Mouse (Mus musculus) brain, adult 2 months (tissue): ENCODE measurements around the gene Pnmal2.
"Not testable (repeated sequence)": the region's sequence is repeated elsewhere in the genome, so short reads cannot be mapped to it uniquely, and the experiment has no call there.

ENCODE experiments used
- DNase-seq: peaks from one replicate; pipeline ENCODE4 v3.0.0; 2011; ENCODE audit warnings: low read depth, low spot score

Gene Pnmal2

GRCm38 (mm10) chr7:16944808-16945315 is 380 bp downstream of the Pnmal2 start:
- DNase-seq, result peak; percentile 60

GRCm38 (mm10) chr7:16945419-16945818 is 937 bp downstream of the Pnmal2 start:
- DNase-seq, result peak; percentile 70

GRCm38 (mm10) chr7:16946441-16947348 is 2.2 kb downstream of the Pnmal2 start:
- DNase-seq, result peak; percentile 79

GRCm38 (mm10) chr7:16947349-16947895 is 2.9 kb downstream of the Pnmal2 start:
- DNase-seq, result peak; percentile 66

GRCm38 (mm10) chr7:16947959-16948361 is 3.5 kb downstream of the Pnmal2 start:
- peak; percentile 53 for DNase-seq

DNA sequence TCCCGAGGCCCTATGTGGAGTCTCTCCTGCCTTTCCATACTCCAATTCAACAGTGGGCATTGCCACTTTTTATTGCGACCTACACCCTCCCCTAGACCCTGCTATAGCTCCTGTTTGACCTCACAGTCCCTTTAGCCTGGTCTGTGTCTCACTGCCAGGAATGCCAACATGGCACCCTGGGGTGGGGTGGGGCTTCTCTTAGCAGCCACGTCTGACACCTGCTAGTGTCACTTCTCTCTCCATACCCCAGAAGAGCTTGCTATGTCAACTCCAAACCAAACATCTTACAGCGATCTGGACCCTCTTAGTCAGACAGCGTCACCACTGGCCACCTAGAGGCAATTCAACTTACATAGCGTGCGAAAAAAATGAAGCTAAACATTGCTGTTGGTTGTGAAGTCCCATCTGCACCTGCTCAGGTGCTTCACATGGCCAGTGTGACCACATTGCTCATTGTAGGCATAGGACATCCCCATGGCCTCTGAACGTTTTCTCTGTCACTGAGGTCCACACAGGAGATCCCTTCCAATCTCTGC is 4.5 kb downstream of the Pnmal2 start:
- peak; percentile 65 for DNase-seq

- DNase-seq, result peak; percentile 94
Observed at GRCm38 (mm10) chr7:16949908-16950841, 5.7 kb downstream of the Pnmal2 start.

DNA sequence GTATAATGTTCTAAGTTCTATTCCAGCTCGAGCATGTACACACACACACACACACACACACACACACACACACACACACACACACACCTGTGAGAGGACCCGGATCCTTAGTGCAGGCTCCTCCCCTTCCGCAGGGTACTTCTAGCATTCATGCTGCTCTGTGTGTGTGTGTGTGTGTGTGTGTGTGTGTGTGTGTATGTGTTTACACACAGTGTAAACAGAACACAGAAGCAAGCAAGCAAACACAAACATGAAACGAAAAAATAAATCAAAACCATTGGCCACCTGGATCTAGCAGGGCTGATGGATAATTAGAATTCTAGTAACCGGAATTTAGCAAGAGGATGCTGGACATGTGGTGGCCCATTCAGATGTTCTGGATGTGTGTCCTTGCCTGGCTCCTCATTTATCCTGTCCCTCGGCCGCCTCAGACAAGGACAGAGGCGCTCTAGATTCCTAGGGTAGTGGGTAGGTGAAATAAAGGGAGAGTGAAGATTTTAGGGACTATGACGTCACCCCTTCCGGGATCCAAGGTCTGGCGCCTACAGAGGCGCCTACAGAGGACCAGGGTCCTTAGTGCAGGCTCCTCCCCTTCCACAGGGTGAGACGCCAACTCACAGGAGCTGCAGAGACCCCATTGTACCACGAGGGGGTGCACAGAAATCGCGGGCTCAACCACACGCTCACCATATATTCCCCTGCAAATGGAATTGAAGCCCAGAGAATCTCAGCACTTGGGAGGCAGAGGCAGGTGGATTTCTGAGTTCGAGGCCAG is 6.6 kb downstream of the Pnmal2 start:
- DNase-seq, result peak; percentile 94

GRCm38 (mm10) chr7:16953776-16954175 is 9.3 kb downstream of the Pnmal2 start:
- not testable (repeated sequence) for DNase-seq

- no peak for DNase-seq
Observed at GRCm38 (mm10) chr7:16955712-16956111, 11.2 kb downstream of the Pnmal2 start.

DNA sequence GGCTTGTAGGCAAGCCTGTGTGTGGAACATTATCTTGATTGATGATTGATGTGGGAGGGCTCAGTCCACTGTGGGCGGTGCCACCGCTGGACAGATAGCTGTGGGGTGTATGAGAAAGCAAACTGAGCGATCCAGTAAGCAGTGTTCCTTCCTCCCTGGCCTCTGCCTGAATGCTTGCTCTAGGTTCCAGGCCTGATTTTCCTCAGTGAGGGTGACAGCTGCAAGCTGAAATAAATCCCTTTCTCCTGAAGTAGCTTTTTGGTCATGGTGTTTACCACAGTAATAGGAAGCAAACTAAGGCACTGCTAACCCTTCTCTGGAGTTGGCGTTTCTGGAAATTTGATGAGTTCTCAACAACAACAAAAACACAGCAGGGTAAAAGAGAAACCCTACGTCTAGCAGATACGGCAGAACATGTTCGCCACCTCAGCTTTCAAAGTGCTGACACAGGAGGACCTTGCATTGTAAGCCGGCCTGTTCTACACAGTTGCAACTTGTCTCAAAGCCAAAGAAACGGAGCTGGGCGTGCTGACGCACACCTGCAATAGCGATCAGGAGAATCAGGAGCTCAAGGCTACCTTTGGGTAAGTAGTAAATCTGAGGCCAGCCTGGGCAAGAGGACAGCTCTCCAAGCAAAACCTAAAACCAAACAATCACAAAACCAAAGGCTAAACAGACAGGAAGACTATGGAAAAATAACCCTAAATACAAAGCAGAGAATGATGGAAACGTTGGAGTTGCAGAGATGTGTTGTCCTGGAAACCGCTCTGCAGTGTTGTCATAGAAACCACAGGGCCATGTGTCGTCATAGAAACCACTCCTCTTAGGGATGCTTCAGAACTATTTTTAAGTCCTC is 12.2 kb downstream of the Pnmal2 start:
- DNase-seq, result peak; percentile 94

DNA sequence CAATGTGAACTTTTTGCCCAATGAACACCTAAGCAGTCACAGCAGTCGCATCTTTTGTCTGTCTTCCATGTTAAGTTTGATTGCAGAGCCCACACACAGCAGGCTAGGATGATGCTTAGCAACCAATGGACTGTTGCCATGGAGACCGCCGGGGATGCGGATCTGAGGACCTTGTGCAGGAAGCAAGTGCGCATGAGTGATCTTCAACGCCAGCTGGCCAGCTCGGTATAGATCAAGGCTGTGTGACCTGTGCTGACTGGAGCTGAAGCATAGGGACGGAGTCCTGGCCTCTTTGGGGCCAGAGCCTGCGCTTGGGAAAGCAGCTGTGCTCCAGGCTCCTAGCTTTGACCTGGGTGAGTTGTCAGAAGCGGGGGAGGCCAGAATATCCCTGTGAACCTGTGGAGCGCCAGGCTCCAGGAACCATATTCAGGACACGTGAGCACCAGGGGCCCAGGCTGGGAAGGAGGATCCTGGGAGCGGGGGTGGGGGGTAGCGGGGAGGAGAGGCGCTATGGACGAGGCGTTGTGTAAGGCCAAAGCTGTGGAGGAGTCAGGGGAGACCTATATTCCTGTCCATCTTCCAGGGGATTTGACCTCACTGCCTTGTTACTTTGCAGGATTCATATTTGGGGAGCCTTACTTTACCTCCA is 15.2 kb downstream of the Pnmal2 start, which contains the start of gene Pnmal1:
TSS of gene Pnmal1 (plus strand) at position 141 of the 649 bp plus-strand sequence.
- peak; percentile 99 for DNase-seq

GRCm38 (mm10) chr7:16961678-16962077 is 17.2 kb downstream of the Pnmal2 start:
- DNase-seq, result no peak

- DNase-seq, result no peak
Observed at GRCm38 (mm10) chr7:16968414-16968813, 23.9 kb downstream of the Pnmal2 start.

DNA sequence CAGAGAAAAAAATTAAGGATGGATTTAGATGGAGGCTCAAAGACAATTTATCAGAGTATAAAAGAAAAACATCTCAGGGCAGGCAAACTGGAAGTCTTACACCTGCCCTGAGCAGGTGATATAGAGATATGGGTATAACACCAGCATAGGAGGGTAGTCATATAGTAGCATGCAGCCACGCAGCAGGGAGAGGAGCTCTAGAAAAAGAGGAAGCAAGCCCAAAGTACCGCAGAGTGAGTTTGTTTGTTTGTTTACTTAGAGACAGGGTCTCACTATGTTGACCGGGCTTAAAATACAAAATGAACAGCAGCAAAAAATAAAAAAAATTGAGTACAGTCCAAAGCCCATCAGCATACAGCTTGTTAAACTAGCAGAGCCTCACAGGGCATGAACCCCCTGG is 26.7 kb downstream of the Pnmal2 start:
- DNase-seq, result no peak

- peak; percentile 92 for DNase-seq
Observed at GRCm38 (mm10) chr7:16974018-16974417, 29.5 kb downstream of the Pnmal2 start.

- no peak for DNase-seq
Observed at GRCm38 (mm10) chr7:16976298-16976697, 31.8 kb downstream of the Pnmal2 start.

GRCm38 (mm10) chr7:16978173-16978572 is 33.7 kb downstream of the Pnmal2 start:
- no peak for DNase-seq

DNA sequence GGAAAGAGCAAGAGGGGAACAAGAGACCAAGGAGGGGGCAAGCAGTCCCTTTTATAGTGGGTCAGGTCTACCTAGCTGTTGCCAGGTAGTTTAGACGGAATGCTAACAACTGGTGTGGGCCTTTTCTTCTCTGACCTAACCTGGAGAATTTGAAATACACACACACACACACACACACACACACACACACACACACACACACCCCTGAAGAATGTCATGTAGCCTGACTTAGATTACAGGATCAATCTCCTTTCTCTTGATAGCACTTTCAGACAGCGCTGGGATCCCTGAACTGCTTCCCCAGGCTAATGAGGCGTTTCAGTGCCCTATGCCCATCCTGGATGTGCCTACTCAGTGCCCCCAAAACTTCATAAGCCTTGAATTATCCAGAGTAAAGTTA is 34.1 kb downstream of the Pnmal2 start:
- no peak for DNase-seq
